Mouse (Mus musculus): ENCODE results near the gene Med25.

- no peak for TF ChIP-seq POLR2A (IDR thresholded peaks at IDR 0.05; ENCODE audit: borderline replicate concordance, insufficient read depth, low read length)
- TF ChIP-seq CTCF (IDR thresholded peaks at IDR 0.05; ENCODE audit: borderline replicate concordance, insufficient read depth, low read depth, low read length) = no peak
These were observed 32.6 kb downstream of the Med25 start for GRCm38 (mm10) chr7:44859896-44860295.

Measured in cerebellum, adult 2 months (tissue).